In genomic region chr2:69365275-69365674, GRCm38 (mm10) we compare ENCODE assay signal across 19 mouse cellular contexts. TPM values are rescaled to one million over a fixed set of nuclear protein-coding genes. Genes with fewer than 3 reads are reported as not detected.
"Had no signal": no experiment of that assay in that cellular context is flagged by ENCODE, and none has a peak within 500 bp of the region (broad histone marks: within the 10 kb centered on the region; RNA-seq: fewer than 3 reads in every experiment).

No protein-coding gene starts in this region.

- H3K27ac ChIP-seq: left cerebral cortex, adult 2 months; liver, embryonic 13.5 days; macrophage; midbrain, embryonic 12.5 days; midbrain, embryonic 15.5 days; neural tube, embryonic 12.5 days; neural tube, embryonic 15.5 days had no signal

- H3K4me3 ChIP-seq: left cerebral cortex, adult 2 months; liver, embryonic 13.5 days; midbrain, embryonic 12.5 days; midbrain, embryonic 15.5 days; neural tube, embryonic 12.5 days; neural tube, embryonic 15.5 days had no signal

- H3K36me3 ChIP-seq: liver, embryonic 13.5 days; midbrain, embryonic 12.5 days; midbrain, embryonic 15.5 days; neural tube, embryonic 12.5 days; neural tube, embryonic 15.5 days had no signal

- H3K4me1 ChIP-seq: liver, embryonic 13.5 days; midbrain, embryonic 12.5 days; midbrain, embryonic 15.5 days; neural tube, embryonic 12.5 days; neural tube, embryonic 15.5 days had no signal

- ATAC-seq: intestine, postnatal 0 days; midbrain, embryonic 15.5 days had no signal

- H3K27me3 ChIP-seq: liver, embryonic 13.5 days; midbrain, embryonic 12.5 days; midbrain, embryonic 15.5 days; neural tube, embryonic 12.5 days; neural tube, embryonic 15.5 days had no signal

- H3K9me3 ChIP-seq: liver, embryonic 13.5 days; midbrain, embryonic 12.5 days; midbrain, embryonic 15.5 days; neural tube, embryonic 12.5 days; neural tube, embryonic 15.5 days had no signal

- H3K4me2 ChIP-seq: liver, embryonic 13.5 days; midbrain, embryonic 12.5 days; midbrain, embryonic 15.5 days; neural tube, embryonic 12.5 days; neural tube, embryonic 15.5 days had no signal

- H3K9ac ChIP-seq: liver, embryonic 13.5 days; midbrain, embryonic 12.5 days; midbrain, embryonic 15.5 days; neural tube, embryonic 12.5 days; neural tube, embryonic 15.5 days had no signal

- DNase-seq: layer of hippocampus, postnatal 36 days; liver, embryonic 13.5 days; lung, adult 2 months; right cerebral cortex, adult 18-20 months; right cerebral cortex, postnatal 14 days; right cerebral cortex, postnatal 4 days; thymus, adult 18-20 months; thymus, postnatal 36 days had no signal

RNA-seq across cellular contexts. Expression of gene Dhrs9, which starts 15.0 kb away (rescaled TPM):
- polyA plus RNA-seq: intestine, embryonic 14.5 days; limb, embryonic 11.5 days; midbrain, embryonic 12.5 days; midbrain, embryonic 15.5 days; neural tube, embryonic 12.5 days; neural tube, embryonic 15.5 days; testis, adult 2 months had no signal

RNA-seq across cellular contexts. Expression of gene Abcb11, which starts 22.9 kb away (rescaled TPM):
- polyA plus RNA-seq: intestine, embryonic 14.5 days; limb, embryonic 11.5 days; limb, embryonic 14.5 days; macrophage; midbrain, embryonic 12.5 days; midbrain, embryonic 15.5 days; neural tube, embryonic 12.5 days had no signal
